Mouse (Mus musculus) forebrain, embryonic 16.5 days (tissue): ENCODE data around the gene Mettl2. TPM values are rescaled to one million over a fixed set of nuclear protein-coding genes. Genes with fewer than 3 reads are reported as not detected.

Source experiments
- ATAC-seq: fragments of 200-750 bp; cut with Nextera tagmentation; 2 replicates; pipeline ENCODE4 v1.8.0; 2017; ENCODE audit warnings: mild to moderate bottlenecking, moderate library complexity
- H3K27ac ChIP-seq: fragments of 300-500 bp; sonication (generic); 2 replicates; pipeline ENCODE4 v1.5.1; 2014; ENCODE audit warnings: low read length, control low read depth
- H3K27me3 ChIP-seq: fragments of 300-500 bp; sonication (generic); replicated peaks from 2 replicates; pipeline ENCODE4 v1.6.1; 2014; ENCODE audit warnings: low read length; ENCODE audit not compliant: control insufficient read depth, insufficient read depth
- H3K36me3 ChIP-seq: fragments of 300-500 bp; sonication (generic); 2 replicates; pipeline ENCODE4 v1.6.1; 2014; ENCODE audit not compliant: control insufficient read depth, insufficient read depth
- H3K4me1 ChIP-seq: fragments of 300-500 bp; sonication (generic); replicated peaks from 2 replicates; pipeline ENCODE4 v1.6.1; 2014; ENCODE audit warnings: low read length; ENCODE audit not compliant: control insufficient read depth, insufficient read depth
- H3K4me2 ChIP-seq: fragments of 300-500 bp; sonication (generic); 2 replicates; pipeline ENCODE4 v1.6.1; 2014; ENCODE audit warnings: mild to moderate bottlenecking, low read length, control low read depth
- H3K4me3 ChIP-seq: fragments of 300-500 bp; sonication (generic); replicated peaks from 2 replicates; pipeline ENCODE4 v1.5.1; 2014; ENCODE audit warnings: mild to moderate bottlenecking, low read length, control low read depth
- H3K9ac ChIP-seq: fragments of 300-500 bp; sonication (generic); replicated peaks from 2 replicates; pipeline ENCODE4 v1.6.1; 2014; ENCODE audit warnings: low read depth, low read length, control low read depth
- H3K9me3 ChIP-seq: fragments of 300-500 bp; sonication (generic); 2 replicates; pipeline ENCODE4 v1.6.1; 2016; ENCODE audit warnings: low read length; ENCODE audit not compliant: control insufficient read depth
- WGBS: fragments of 180-500 bp; shearing (Covaris S2); extraction: QIAGEN DNeasy Blood & Tissue Kit; methylation state at CpG from one replicate; pipeline ENCODE4 v1.1.7; 2014; 5-methylcytosine and 5-hydroxymethylcytosine counted together
- polyA plus RNA-seq: library from polyadenylated mRNA; unstranded; fragments of >200 nt; fragmentation: Nextera tagmentation; extraction: Ambion mirVana; gene quantifications from 2 replicates; pipeline ENCODE4 v1.2.1, GENCODE M21; 2015

The Mettl2 gene
- polyA plus RNA-seq, 1 experiment from 2014 or later = 30.7 TPM

DNA sequence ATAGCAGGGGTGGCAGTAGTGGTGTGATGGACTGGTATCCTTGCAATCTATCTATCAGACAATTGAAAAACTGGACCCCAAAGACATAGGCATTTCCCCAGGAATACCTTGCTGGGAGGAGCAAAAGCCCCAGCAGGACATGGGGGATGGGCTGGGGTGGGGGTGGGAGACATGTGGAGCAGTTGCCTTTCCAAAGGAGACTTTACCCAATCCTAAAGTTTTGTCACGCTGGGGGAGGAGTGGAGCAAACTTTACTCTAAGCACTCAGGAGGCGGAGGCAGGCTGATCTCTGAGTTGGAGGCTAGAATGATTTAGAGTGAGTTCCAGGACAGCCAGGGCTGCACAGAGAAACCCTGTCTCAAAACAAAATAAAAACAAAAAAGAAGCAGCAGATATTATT is 35.2 kb downstream of the Mettl2 start:
- Histone ChIP-seq H3K4me3 (no peak overlapping the region), H3K9ac (no peak overlapping the region), H3K9me3 (peaks cover 8% of the 10 kb centered on the region), H3K4me1 (no peaks in the 10 kb centered on the region), H3K27ac (no peak overlapping the region), H3K27me3 (no peaks in the 10 kb centered on the region), H3K4me2 (no peak overlapping the region), H3K36me3 (no peaks in the 10 kb centered on the region)
- no peak for ATAC-seq
- WGBS = 94% methylated on average over 2 of the region's 2 CpGs

DNA sequence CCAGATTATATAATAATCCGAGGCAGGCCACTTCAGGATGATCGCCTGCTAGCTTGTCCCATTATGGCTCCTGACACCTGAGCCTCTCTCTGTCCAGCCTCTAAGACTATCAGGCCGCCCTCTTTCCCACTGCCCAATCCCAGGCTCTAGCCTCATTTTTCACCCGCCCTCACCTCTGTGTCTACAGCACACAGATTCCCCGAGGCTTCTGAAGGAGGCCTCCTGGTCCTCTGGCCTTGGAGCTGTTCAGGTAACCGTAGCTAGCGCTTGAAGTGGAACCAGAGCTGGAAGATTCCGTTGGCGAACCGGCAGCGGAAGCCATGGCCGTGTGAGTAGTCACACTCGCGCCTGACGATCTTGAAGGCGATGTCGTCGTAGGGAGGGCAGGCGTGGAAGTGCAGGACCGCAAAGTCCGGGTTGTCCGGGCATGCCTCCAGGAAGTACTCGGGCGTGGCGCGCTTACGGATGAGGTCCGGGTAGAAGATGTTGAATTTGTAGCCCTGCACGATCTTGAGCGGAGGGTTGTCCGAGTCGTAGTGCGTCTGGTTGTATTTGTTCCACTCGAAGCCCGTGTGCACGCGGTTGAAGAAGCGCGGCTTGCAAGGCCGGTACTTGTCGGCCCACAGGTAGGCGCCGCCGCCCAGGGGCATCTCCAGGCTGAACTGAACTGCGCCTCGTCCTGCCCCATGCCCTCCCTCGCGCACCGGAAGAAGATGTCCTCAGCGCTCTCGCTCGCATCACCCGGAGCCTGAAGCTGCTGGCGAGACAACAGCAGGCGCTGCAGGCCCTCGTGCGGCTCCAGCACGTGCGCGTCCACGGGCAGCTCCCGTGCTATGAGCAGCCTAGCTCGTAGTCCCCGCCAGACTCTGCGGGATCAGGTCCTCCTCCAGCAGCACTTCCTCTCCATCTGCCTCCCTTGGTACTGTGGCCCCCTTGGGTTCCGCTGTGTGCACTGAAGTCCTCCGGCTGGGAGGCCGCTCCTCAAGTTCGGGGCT is 38.6 kb downstream of the Mettl2 start:
- no peaks in the 10 kb centered on the region for H3K36me3 ChIP-seq
- WGBS = 85% methylated on average over 69 of the region's 69 CpGs
- H3K4me3 ChIP-seq = no peak overlapping the region
- H3K27ac ChIP-seq = no peak overlapping the region
- H3K4me2 ChIP-seq = no peak overlapping the region
- H3K4me1 ChIP-seq = no peaks in the 10 kb centered on the region
- no peak overlapping the region for H3K9ac ChIP-seq
- H3K27me3 ChIP-seq = no peaks in the 10 kb centered on the region
- no peak for ATAC-seq
- peaks cover 8% of the 10 kb centered on the region for H3K9me3 ChIP-seq

DNA sequence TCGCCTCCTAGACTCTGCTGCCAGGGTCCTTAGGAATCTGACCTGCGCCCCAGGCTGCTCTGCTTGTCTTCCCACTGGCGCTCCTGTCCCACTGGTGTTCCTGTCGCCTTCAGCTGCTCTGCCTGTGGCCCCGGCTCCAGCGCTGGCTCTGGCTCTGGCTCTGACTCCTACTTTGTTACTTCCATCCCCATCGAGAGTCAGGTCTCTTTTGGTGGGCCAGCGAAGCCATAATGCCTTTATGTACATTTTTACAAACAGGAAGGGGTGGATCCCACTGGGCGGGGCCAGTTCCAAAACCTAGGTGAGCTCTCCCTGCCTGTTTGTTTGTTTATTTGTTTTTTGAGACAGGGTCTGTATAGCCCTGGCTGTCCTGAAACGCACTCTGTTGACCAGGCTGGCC is 40.6 kb downstream of the Mettl2 start:
- Histone ChIP-seq H3K27me3 (no peaks in the 10 kb centered on the region), H3K27ac (no peak overlapping the region), H3K4me2 (no peak overlapping the region), H3K9me3 (peaks cover 8% of the 10 kb centered on the region), H3K4me3 (no peak overlapping the region), H3K9ac (no peak overlapping the region), H3K4me1 (no peaks in the 10 kb centered on the region), H3K36me3 (no peaks in the 10 kb centered on the region)
- 93% methylated on average over 10 of the region's 10 CpGs for WGBS
- no peak for ATAC-seq

DNA sequence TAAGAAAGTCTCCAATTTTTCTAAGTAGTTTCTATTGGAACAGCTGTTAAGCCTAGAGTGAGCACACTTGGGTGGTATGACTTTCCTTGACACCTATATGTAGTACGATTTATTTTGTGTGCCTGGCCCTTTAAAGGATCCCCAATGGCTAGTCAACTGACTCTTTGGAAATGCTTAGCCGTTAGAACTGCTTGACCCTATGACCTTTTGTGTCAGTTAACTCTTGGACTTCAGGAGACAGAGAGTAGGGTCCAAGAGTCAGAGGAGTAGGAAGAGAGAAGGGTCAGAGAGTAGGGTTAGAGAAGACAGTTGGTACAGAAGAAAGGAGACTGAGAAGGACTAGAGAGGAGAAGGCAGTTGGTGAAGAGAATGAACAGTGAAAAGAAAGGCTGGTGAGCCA is 52.3 kb downstream of the Mettl2 start, which contains the start of gene Tlk2:
Tlk2 (plus strand) TSS at position 292 of the 400 bp plus-strand sequence.
- Histone ChIP-seq H3K27me3 (no peaks in the 10 kb centered on the region), H3K27ac (no peak within 1 kb of the TSS), H3K9ac (no peak within 1 kb of the TSS), H3K4me1 (peaks cover 20% of the 10 kb centered on the region), H3K9me3 (no peaks in the 10 kb centered on the region), H3K4me3 (no peak within 1 kb of the TSS), H3K4me2 (peak within 1 kb of the TSS; percentile 69), H3K36me3 (no peaks in the 10 kb centered on the region)
- no peak for ATAC-seq
- WGBS = 53% methylated on average over 2 of the region's 2 CpGs

DNA sequence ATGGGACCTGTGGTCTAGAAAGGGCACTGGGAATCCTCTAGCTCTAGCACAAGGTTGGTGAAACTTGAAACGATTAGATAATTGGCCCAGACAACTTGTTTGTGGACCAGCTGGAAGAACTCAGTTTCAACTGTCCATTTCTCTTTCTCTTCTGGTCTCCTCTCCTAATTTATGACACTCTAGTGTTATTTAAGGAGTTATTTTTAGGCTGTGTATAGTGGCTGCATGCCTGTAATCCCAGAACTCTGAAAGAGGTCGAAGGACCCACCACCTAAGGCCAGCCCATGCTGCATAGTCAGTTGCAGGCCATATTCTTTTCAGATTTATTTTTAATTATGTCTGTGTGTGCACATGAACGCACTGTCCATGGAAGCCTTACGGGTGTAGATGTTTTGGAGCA is 53.3 kb downstream of the Mettl2 start:
- H3K4me1 ChIP-seq = peaks cover 20% of the 10 kb centered on the region
- H3K4me3 ChIP-seq = no peak overlapping the region
- peaks cover 2% of the 10 kb centered on the region; the same call in 1 of the 2 replicates for H3K36me3 ChIP-seq
- H3K27me3 ChIP-seq = no peaks in the 10 kb centered on the region
- H3K4me2 ChIP-seq = peak overlapping the region; percentile 69
- H3K27ac ChIP-seq = no peak overlapping the region
- no peaks in the 10 kb centered on the region for H3K9me3 ChIP-seq
- no peak for ATAC-seq
- H3K9ac ChIP-seq = no peak overlapping the region
- WGBS = 87% methylated on average over 4 of the region's 4 CpGs

DNA sequence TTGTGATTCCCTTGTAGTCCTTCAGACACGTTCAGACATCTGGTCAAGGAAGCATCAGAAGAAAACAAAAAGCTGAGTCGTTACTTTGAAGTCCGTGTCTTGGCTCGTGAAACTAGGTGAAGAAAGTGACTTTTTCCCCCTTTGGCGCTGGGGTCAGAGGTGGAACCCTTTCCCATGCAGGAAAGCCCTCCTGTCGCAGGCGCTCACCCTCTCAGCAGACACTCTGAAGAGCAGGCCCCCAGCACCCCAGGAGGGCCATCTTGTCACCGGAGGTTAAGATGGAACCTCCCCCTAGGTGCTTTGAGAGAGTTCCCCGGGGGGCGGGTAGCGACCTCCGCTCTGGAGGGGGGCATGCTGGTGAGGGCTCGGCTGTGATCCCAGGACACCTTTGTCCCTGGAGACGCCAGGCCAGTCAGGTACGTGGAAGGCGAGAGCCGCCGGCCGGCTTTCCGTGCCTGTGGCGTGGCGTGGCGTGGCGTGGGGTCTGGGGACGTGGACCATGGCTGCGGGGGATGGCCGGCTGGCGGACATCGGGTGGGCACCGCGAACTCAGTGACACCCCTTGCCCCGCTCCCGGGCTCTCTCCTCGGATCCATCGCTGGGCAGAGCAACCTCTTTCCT is 54.4 kb downstream of the Mettl2 start:
- H3K36me3 ChIP-seq = peaks cover 10% of the 10 kb centered on the region
- peak overlapping the region; percentile 99 for H3K9ac ChIP-seq
- no peaks in the 10 kb centered on the region for H3K27me3 ChIP-seq
- peak; percentile 11 for ATAC-seq
- peaks cover 20% of the 10 kb centered on the region for H3K4me1 ChIP-seq
- H3K4me3 ChIP-seq = peak overlapping the region; percentile 94
- peak overlapping the region; percentile 69 for H3K4me2 ChIP-seq
- peak overlapping the region; percentile 93 for H3K27ac ChIP-seq
- under 1% methylated on average over 35 of the region's 35 CpGs for WGBS
- no peaks in the 10 kb centered on the region for H3K9me3 ChIP-seq

DNA sequence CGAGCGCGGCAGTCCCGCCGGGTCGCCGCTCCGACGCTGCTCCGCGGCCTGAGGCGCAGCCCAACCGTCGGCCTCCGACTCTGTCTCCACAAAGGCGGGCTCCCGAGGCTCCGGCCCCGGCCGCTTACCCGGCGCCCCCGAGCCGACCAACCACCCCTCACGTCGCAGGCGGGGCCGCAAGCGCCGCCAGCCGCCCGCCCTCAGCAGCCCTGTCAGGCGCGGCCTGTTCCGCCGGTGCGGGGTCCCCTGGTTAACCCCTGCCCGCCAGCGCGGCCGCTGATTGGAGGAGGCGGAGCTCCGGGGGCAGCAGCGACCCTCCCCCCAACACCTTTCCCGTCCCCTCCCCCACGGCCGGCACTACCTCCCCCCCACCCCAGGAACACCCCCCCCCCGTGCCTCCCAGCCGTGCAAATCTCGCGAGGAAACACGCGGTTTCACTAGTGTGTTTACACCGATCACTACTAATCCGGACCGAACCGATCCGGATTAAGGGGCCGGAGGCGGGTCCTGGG is 55.0 kb downstream of the Mettl2 start:
- ATAC-seq = peak; percentile 96
- H3K27me3 ChIP-seq = no peaks in the 10 kb centered on the region
- H3K4me1 ChIP-seq = peaks cover 20% of the 10 kb centered on the region
- under 1% methylated on average over 51 of the region's 60 CpGs for WGBS
- peak overlapping the region; percentile 69 for H3K4me2 ChIP-seq
- peak overlapping the region; percentile 94 for H3K4me3 ChIP-seq
- H3K27ac ChIP-seq = peak overlapping the region; percentile 93
- H3K36me3 ChIP-seq = peaks cover 13% of the 10 kb centered on the region
- no peaks in the 10 kb centered on the region for H3K9me3 ChIP-seq
- H3K9ac ChIP-seq = peak overlapping the region; percentile 99

DNA sequence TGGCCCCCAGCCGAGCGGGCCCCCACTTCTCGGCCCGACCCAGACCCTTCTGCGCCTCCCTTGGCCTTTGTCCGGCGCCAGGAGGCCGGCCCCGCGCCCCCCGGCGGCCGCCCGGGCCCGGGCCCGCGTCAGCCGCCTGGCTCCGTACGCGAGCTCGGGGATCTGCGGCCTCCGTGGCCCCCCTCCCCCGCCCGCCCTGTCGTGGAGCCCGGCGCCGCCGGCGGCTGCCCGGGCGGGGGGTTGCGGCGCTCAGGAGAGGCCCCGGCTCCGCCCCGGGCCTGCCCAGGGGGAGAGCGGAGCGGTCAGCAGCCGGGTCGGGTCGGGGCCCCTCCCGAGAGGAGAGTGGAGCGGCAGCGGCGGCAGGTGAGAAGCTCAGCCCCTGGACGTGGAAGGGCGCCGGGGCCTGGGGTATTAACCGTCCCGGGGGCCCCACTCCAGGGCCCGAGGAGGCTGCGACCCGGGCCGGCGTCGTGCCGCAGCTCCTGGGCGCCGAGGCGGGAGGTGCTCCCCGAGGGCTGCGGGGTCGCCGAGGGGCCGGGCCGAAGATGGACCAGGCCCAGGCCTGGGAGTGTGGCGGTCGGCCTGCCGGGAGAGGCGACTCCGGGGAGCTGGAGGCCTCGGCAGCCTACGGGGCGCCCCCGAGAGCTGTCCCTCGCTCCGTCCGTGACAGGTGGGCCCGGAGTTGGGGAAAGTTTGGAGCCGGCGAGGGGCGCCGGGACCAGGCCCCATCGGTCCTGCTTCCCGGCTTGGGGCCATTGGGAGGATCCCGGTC is 55.6 kb downstream of the Mettl2 start:
- Histone ChIP-seq H3K36me3 (peaks cover 13% of the 10 kb centered on the region), H3K4me3 (peak overlapping the region; percentile 94), H3K27ac (peak overlapping the region; percentile 84), H3K4me1 (peaks cover 20% of the 10 kb centered on the region), H3K27me3 (no peaks in the 10 kb centered on the region), H3K9ac (peak overlapping the region; percentile 99), H3K9me3 (no peaks in the 10 kb centered on the region), H3K4me2 (peak overlapping the region; percentile 77)
- 3% methylated on average over 72 of the region's 89 CpGs for WGBS
- ATAC-seq = peak; percentile 69
